8 mouse cellular contexts compared by ENCODE assay signal in the genomic region with DNA sequence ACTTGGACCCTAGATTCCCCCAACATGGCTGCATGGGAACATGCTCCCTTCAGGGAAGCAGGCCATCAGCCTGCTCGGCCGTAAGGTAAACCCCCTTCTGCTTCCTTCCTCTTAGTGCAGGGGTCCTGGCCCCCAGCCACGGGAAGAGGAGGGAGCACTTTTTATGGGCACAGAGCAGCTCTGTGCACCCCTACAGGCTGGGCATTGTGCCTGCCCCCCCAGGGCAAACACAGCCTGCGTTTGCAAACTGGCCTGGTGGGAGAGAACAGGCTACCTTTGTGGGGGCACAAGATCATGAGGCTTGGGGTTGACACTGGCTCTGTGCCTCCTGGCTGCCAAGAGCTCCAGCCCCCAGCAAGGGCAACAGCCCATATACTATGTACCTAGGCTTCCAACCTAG. TPM values are rescaled to one million over a fixed set of nuclear protein-coding genes. Genes with fewer than 3 reads are reported as not detected.
DNase-seq lines count a peak whose midpoint lies in the region; ATAC-seq and TF ChIP-seq lines count a peak whose summit lies in the region.

No protein-coding gene starts in this region.

- no peak for TF ChIP-seq POLR2A in CH12.LX (IDR thresholded peaks at IDR 0.05; ENCODE audit: low read depth, low read length)

- peaks cover 40% of the 10 kb centered on the region for H3K36me3 ChIP-seq in heart, embryonic 15.5 days
- H3K36me3 ChIP-seq in CH12.LX (replicated peaks in 1 of 2; ENCODE audit: control insufficient read depth in 1 of 2, insufficient read depth in 1 of 2, low read length in 1 of 2) = peaks cover 46 to 59% of the 10 kb centered on the region in 2 experiments
- H3K36me3 ChIP-seq in embryonic facial prominence, embryonic 14.5 days (ENCODE audit: control insufficient read depth, insufficient read depth, low read length) = peaks cover 51% of the 10 kb centered on the region
- peaks cover 40% of the 10 kb centered on the region for H3K36me3 ChIP-seq in liver, embryonic 11.5 days (ENCODE audit: control insufficient read depth, insufficient read depth, low read length)

- H3K4me2 ChIP-seq in heart, embryonic 15.5 days = peak overlapping the region; percentile 91; the same call in 1 of the 2 replicates
- H3K4me2 ChIP-seq in CH12.LX (ENCODE audit: insufficient read depth, low read depth, poor library complexity, severe bottlenecking) = no peak overlapping the region
- peak overlapping the region; percentile 77 for H3K4me2 ChIP-seq in embryonic facial prominence, embryonic 14.5 days (ENCODE audit: low read depth, low read length)
- H3K4me2 ChIP-seq in liver, embryonic 11.5 days = peak overlapping the region; percentile 97

- in situ Hi-C loops in CH12.LX (cut with MboI; ENCODE audit: low pct_ligation_motif_present, low pct_unique_long_range_greater_than_20kb, low sequenced_read_pairs) = no loop called here

- H3K9me3 ChIP-seq in heart, embryonic 15.5 days (replicated peaks) = no peaks in the 10 kb centered on the region
- H3K9me3 ChIP-seq in CH12.LX (replicated peaks; ENCODE audit: low read length) = no peaks in the 10 kb centered on the region
- H3K9me3 ChIP-seq in embryonic facial prominence, embryonic 14.5 days (ENCODE audit: control insufficient read depth, low read length) = no peaks in the 10 kb centered on the region
- H3K9me3 ChIP-seq in liver, embryonic 11.5 days (ENCODE audit: control insufficient read depth, low read length) = no peaks in the 10 kb centered on the region

- DNase-seq in heart, postnatal 10 days = no peak
- DNase-seq in CH12.LX (ENCODE audit: extremely low read depth) = no peak
- peak; percentile 41 for DNase-seq in embryonic facial prominence, embryonic 14.5 days (ENCODE audit: low spot score)
- DNase-seq in liver, embryonic 11.5 days (ENCODE audit: low spot score) = no peak
- no peak for DNase-seq in adipocyte (ENCODE audit: low spot score)
- no peak for DNase-seq in frontal cortex, postnatal 36 days (ENCODE audit: low spot score in 2 of 2)
- DNase-seq in retina, postnatal 1 day = no peak

- no peak for TF ChIP-seq CTCF in CH12.LX (conservative IDR thresholded peaks at IDR 0.05 in 1 of 2, IDR thresholded peaks at IDR 0.05 in 1 of 2; ENCODE audit: low read depth in 2 of 2, low read length in 2 of 2)

- peak overlapping the region; percentile 95; the same call in 1 of the 2 replicates for H3K4me3 ChIP-seq in heart, embryonic 15.5 days
- H3K4me3 ChIP-seq in CH12.LX (replicated peaks in 1 of 3; ENCODE audit: low read depth in 2 of 3, low read length in 2 of 3, poor library complexity in 1 of 3) = no peak overlapping the region
- H3K4me3 ChIP-seq in embryonic facial prominence, embryonic 14.5 days (ENCODE audit: low read depth, low read length) = 0 out of 2 replicates have a peak overlapping the region, but pooled peaks have one; percentile 100
- H3K4me3 ChIP-seq in liver, embryonic 11.5 days (ENCODE audit: low read depth, low read length) = peak overlapping the region; percentile 5; the same call in 1 of the 2 replicates

- intact Hi-C loops in heart, postnatal 10 days (cut with DNase I) = no loop called here

- H3K4me1 ChIP-seq in heart, embryonic 15.5 days (replicated peaks) = peaks cover 41% of the 10 kb centered on the region
- H3K4me1 ChIP-seq in CH12.LX (ENCODE audit: control insufficient read depth in 1 of 2, insufficient read depth in 2 of 2) = peaks cover 24 to 52% of the 10 kb centered on the region in 2 experiments
- peaks cover 22% of the 10 kb centered on the region for H3K4me1 ChIP-seq in embryonic facial prominence, embryonic 14.5 days (ENCODE audit: control insufficient read depth, insufficient read depth, low read length)
- H3K4me1 ChIP-seq in liver, embryonic 11.5 days (replicated peaks; ENCODE audit: control insufficient read depth, insufficient read depth, low read length) = peaks cover 38% of the 10 kb centered on the region

- TF ChIP-seq RAD21 in CH12.LX (IDR thresholded peaks at IDR 0.05; ENCODE audit: low read depth, low read length) = no peak

- 45% methylated on average over 4 of the region's 4 CpGs for WGBS in heart, embryonic 15.5 days
- WGBS in embryonic facial prominence, embryonic 14.5 days = 37% methylated on average over 4 of the region's 4 CpGs
- WGBS in liver, embryonic 11.5 days = 65% methylated on average over 4 of the region's 4 CpGs

- H3K27me3 ChIP-seq in heart, embryonic 15.5 days = no peaks in the 10 kb centered on the region
- H3K27me3 ChIP-seq in CH12.LX (replicated peaks) = no peaks in the 10 kb centered on the region
- no peaks in the 10 kb centered on the region for H3K27me3 ChIP-seq in embryonic facial prominence, embryonic 14.5 days (replicated peaks; ENCODE audit: control insufficient read depth, insufficient read depth, low read length)
- H3K27me3 ChIP-seq in liver, embryonic 11.5 days (replicated peaks; ENCODE audit: control insufficient read depth, insufficient read depth, low read length) = no peaks in the 10 kb centered on the region

- peaks cover 33% of the 10 kb centered on the region for H3K79me2 ChIP-seq in CH12.LX (replicated peaks; ENCODE audit: control insufficient read depth, extremely low read depth, insufficient read depth, poor library complexity, severe bottlenecking)

- dilution Hi-C loops in CH12.LX (cut with MboI; ENCODE audit: extremely low pct_ligation_motif_present, extremely low pct_unique_long_range_greater_than_20kb, low sequenced_read_pairs) = no loop called here

- ATAC-seq in heart, embryonic 15.5 days (replicated peaks; ENCODE audit: insufficient number of reproducible peaks, insufficient read depth, low FRiP score, low read depth) = no peak
- ATAC-seq in embryonic facial prominence, embryonic 14.5 days (ENCODE audit: low read depth) = no peak
- no peak for ATAC-seq in liver, embryonic 11.5 days (replicated peaks; ENCODE audit: low FRiP score)

- H3K27ac ChIP-seq in heart, embryonic 15.5 days = peak overlapping the region; percentile 93
- H3K27ac ChIP-seq in CH12.LX (ENCODE audit: insufficient read depth, low read depth) = peak overlapping the region; percentile 91; the same call in 1 of the 2 replicates
- H3K27ac ChIP-seq in embryonic facial prominence, embryonic 14.5 days (replicated peaks; ENCODE audit: low read depth, low read length) = peak overlapping the region; percentile 97
- no peak overlapping the region for H3K27ac ChIP-seq in liver, embryonic 11.5 days (ENCODE audit: low read depth, low read length)

- no peak for TF ChIP-seq EP300 in CH12.LX (IDR thresholded peaks at IDR 0.05; ENCODE audit: low read length)

- H3K9ac ChIP-seq in heart, embryonic 15.5 days = no peak overlapping the region
- no peak overlapping the region for H3K9ac ChIP-seq in CH12.LX (ENCODE audit: insufficient read depth, low read depth)
- H3K9ac ChIP-seq in embryonic facial prominence, embryonic 14.5 days (ENCODE audit: low read depth, low read length) = peak overlapping the region; percentile 98; the same call in 1 of the 2 replicates
- peak overlapping the region; percentile 31; the same call in 1 of the 2 replicates for H3K9ac ChIP-seq in liver, embryonic 11.5 days (ENCODE audit: low read depth, low read length)

TF ChIP-seq in CH12.LX, 34 proteins besides CTCF, POLR2A, EP300 and RAD21 (continues in another document):
- TF ChIP-seq NELFE (IDR thresholded peaks at IDR 0.05; ENCODE audit: low read depth, low read length) = no peak

RNA-seq across cellular contexts. Expression of a gene that starts 3.4 kb away (rescaled TPM):
- polyA plus RNA-seq in heart, embryonic 15.5 days (2015; fragmentation: Nextera tagmentation; extraction: Ambion mirVana) = 30.8 and 42.8 TPM in 2 replicates
- total RNA-seq in heart, postnatal 10 days (2021) = 10 to 100 TPM; 17.5 to 21.0 TPM
- total RNA-seq in CH12.LX (2012; rRNA removed) = 47.9 and 55.9 TPM in 2 replicates
- total RNA-seq in CH12.LX (2014; rRNA removed) = 17.1 and 20.8 TPM in 2 replicates
- 52.9 and 68.7 TPM in 2 replicates for polyA plus RNA-seq in CH12.LX (2012; ENCODE audit: insufficient read length, low read depth)
- 52.4 and 60.8 TPM in 2 replicates for polyA plus RNA-seq in embryonic facial prominence, embryonic 14.5 days (2014; fragmentation: Nextera tagmentation; extraction: Ambion mirVana)
- 53.8 and 57.6 TPM in 2 replicates for polyA plus RNA-seq in liver, embryonic 11.5 days (2014; fragmentation: Nextera tagmentation; extraction: Ambion mirVana)

RNA-seq across cellular contexts. Expression of a gene that starts 14.5 kb away (rescaled TPM):
- 12.4 and 17.3 TPM in 2 replicates for polyA plus RNA-seq in heart, embryonic 15.5 days (2015; fragmentation: Nextera tagmentation; extraction: Ambion mirVana)
- total RNA-seq in heart, postnatal 10 days (2021) = 1 to 10 TPM; 4.5 to 5.4 TPM
- 6.7 and 7.4 TPM in 2 replicates for total RNA-seq in CH12.LX (2012; rRNA removed)
- total RNA-seq in CH12.LX (2014; rRNA removed) = 6.1 and 7.1 TPM in 2 replicates
- 8.3 and 9.9 TPM in 2 replicates for polyA plus RNA-seq in CH12.LX (2012; ENCODE audit: insufficient read length, low read depth)
- 10.8 and 12.6 TPM in 2 replicates for polyA plus RNA-seq in embryonic facial prominence, embryonic 14.5 days (2014; fragmentation: Nextera tagmentation; extraction: Ambion mirVana)
- polyA plus RNA-seq in liver, embryonic 11.5 days (2014; fragmentation: Nextera tagmentation; extraction: Ambion mirVana) = 13.1 and 14.3 TPM in 2 replicates

RNA-seq across cellular contexts. Expression of a gene that starts 14.5 kb away (rescaled TPM):
- 13.5 and 14.2 TPM in 2 replicates for polyA plus RNA-seq in heart, embryonic 15.5 days (2015; fragmentation: Nextera tagmentation; extraction: Ambion mirVana)
- 1 to 10 TPM; 9.1 to 9.4 TPM for total RNA-seq in heart, postnatal 10 days (2021)
- 16.4 and 20.3 TPM in 2 replicates for total RNA-seq in CH12.LX (2012; rRNA removed)
- 18.2 and 20.3 TPM in 2 replicates for total RNA-seq in CH12.LX (2014; rRNA removed)
- 15.6 and 19.1 TPM in 2 replicates for polyA plus RNA-seq in CH12.LX (2012; ENCODE audit: insufficient read length, low read depth)
- 22.2 and 23.8 TPM in 2 replicates for polyA plus RNA-seq in embryonic facial prominence, embryonic 14.5 days (2014; fragmentation: Nextera tagmentation; extraction: Ambion mirVana)
- polyA plus RNA-seq in liver, embryonic 11.5 days (2014; fragmentation: Nextera tagmentation; extraction: Ambion mirVana) = 52.5 and 57.5 TPM in 2 replicates

RNA-seq across cellular contexts. Expression of a gene that starts 21.4 kb away (rescaled TPM):
- polyA plus RNA-seq in heart, embryonic 15.5 days (2015; fragmentation: Nextera tagmentation; extraction: Ambion mirVana) = 717 and 816 TPM in 2 replicates
- 100 to 1,000 TPM; 965 to 994 TPM for total RNA-seq in heart, postnatal 10 days (2021)
- total RNA-seq in CH12.LX (2012; rRNA removed) (3,714 and 3,939 TPM in 2 replicates), CH12.LX (2014; rRNA removed) (3,235 and 3,361 TPM in 2 replicates)
- 2,992 and 3,119 TPM in 2 replicates for polyA plus RNA-seq in CH12.LX (2012; ENCODE audit: insufficient read length, low read depth)
- 1,626 and 1,746 TPM in 2 replicates for polyA plus RNA-seq in embryonic facial prominence, embryonic 14.5 days (2014; fragmentation: Nextera tagmentation; extraction: Ambion mirVana)
- polyA plus RNA-seq in liver, embryonic 11.5 days (2014; fragmentation: Nextera tagmentation; extraction: Ambion mirVana) = 1,588 and 1,766 TPM in 2 replicates

RNA-seq across cellular contexts. Expression of a gene that starts 26.3 kb away (rescaled TPM):
- polyA plus RNA-seq in heart, embryonic 15.5 days (2015; fragmentation: Nextera tagmentation; extraction: Ambion mirVana) = 54.5 and 72.1 TPM in 2 replicates
- total RNA-seq in heart, postnatal 10 days (2021) = 10 to 100 TPM; 22.3 to 24.3 TPM
- total RNA-seq in CH12.LX (2012; rRNA removed) = 0.17 and 0.25 TPM in 2 replicates
- total RNA-seq in CH12.LX (2014; rRNA removed) = 0.50 TPM in 1 of 2 replicates, not detected in the other
- 0.49 and 1.4 TPM in 2 replicates for polyA plus RNA-seq in CH12.LX (2012; ENCODE audit: insufficient read length, low read depth)
- polyA plus RNA-seq in embryonic facial prominence, embryonic 14.5 days (2014; fragmentation: Nextera tagmentation; extraction: Ambion mirVana) = 136 and 156 TPM in 2 replicates
- polyA plus RNA-seq in liver, embryonic 11.5 days (2014; fragmentation: Nextera tagmentation; extraction: Ambion mirVana) = 42.6 and 45.3 TPM in 2 replicates

Comparison
In these comparisons a context has a peak if more than half of its experiments do, and no peak if none do; other contexts are left out.
1. H3K4me3 ChIP-seq: peak in heart, embryonic 15.5 days (single experiment), embryonic facial prominence, embryonic 14.5 days (single experiment) and liver, embryonic 11.5 days (single experiment); none in CH12.LX (0 of 3).
2. H3K9ac ChIP-seq: peak in embryonic facial prominence, embryonic 14.5 days (single experiment) and liver, embryonic 11.5 days (single experiment); none in heart, embryonic 15.5 days (single experiment) and CH12.LX (single experiment).